In genomic region chr13:62627071-62627470, GRCm38 (mm10) we compare ENCODE assay signal across 9 mouse cellular contexts. TPM values are rescaled to one million over a fixed set of nuclear protein-coding genes. Genes with fewer than 3 reads are reported as not detected.
DNase-seq lines count a peak whose midpoint lies in the region; TF ChIP-seq lines count a peak whose summit lies in the region.
"Not testable (repeated sequence)": the region's sequence is repeated elsewhere in the genome, so short reads cannot be mapped to it uniquely, and the experiment has no call there.
"Had no signal": no experiment of that assay in that cellular context is flagged by ENCODE, and none has a peak within 500 bp of the region (broad histone marks: within the 10 kb centered on the region; RNA-seq: fewer than 3 reads in every experiment).

No protein-coding gene starts in this region.

- not testable (repeated sequence) for H3K27ac ChIP-seq in thymus, adult 2 months (ENCODE audit: control insufficient read depth, insufficient read depth, low read length)

- 23% methylated on average over 1 of the region's 1 CpGs for WGBS in large intestine, adult 2 months
- 30% methylated on average over 1 of the region's 1 CpGs for WGBS in lung, adult 2 months
- WGBS in thymus, adult 2 months: 43% methylated on average over 1 of the region's 1 CpGs

- peak; percentile 1 to 15 for DNase-seq in adrenal gland, postnatal 36 days
- peak; percentile 23 for DNase-seq in embryo, embryonic 9.5 days (ENCODE audit: extremely low spot score)
- DNase-seq in heart, postnatal 36 days: peak; percentile 4 to 16
- DNase-seq in large intestine, adult 2 months (ENCODE audit: low read depth, low spot score): peak; percentile 2
- not testable (repeated sequence) for DNase-seq in lung, adult 2 months
- DNase-seq in retina, adult 2 months (ENCODE audit: low read depth, low spot score): peak; percentile 13
- peak; percentile 30 for DNase-seq in thymus, adult 2 months

- not testable (repeated sequence) for H3K4me1 ChIP-seq in E14TG2a.4 (replicated peaks; ENCODE audit: low read depth, low read length); lung, adult 2 months (ENCODE audit: control insufficient read depth, insufficient read depth, low read length); thymus, adult 2 months (replicated peaks; ENCODE audit: control insufficient read depth, insufficient read depth, low read length)

- not testable (repeated sequence) for H3K36me3 ChIP-seq in E14TG2a.4 (ENCODE audit: insufficient read depth, low read length); thymus, adult 2 months (ENCODE audit: control insufficient read depth, insufficient read depth, low read length)

- peak; percentile 81 for TF ChIP-seq CTCF in E14TG2a.4 (conservative IDR thresholded peaks at IDR 0.05; ENCODE audit: low read length)
- peak; percentile 31 for TF ChIP-seq CTCF in lung, adult 2 months (IDR thresholded peaks at IDR 0.05; ENCODE audit: insufficient read depth, low read length)
- not testable (repeated sequence) for TF ChIP-seq CTCF in thymus, adult 2 months (IDR thresholded peaks at IDR 0.05; ENCODE audit: borderline replicate concordance, control insufficient read depth, extremely low read depth, insufficient read depth, low read length, poor library complexity)

- H3K27me3 ChIP-seq in E14TG2a.4 (ENCODE audit: insufficient read depth, low read length); thymus, adult 2 months (ENCODE audit: control insufficient read depth, insufficient read depth, low read length): not testable (repeated sequence)

- H3K9me3 ChIP-seq in E14TG2a.4 (ENCODE audit: low read length): not testable (repeated sequence)

- intact Hi-C loops in heart, postnatal 36 days (cut with DNase I): loop anchor here (2.0 to 10.0 kb wide), 3 partner anchors 58 to 230 kb away; partner anchors contain the start of gene Platr25

- not testable (repeated sequence) for H3K4me3 ChIP-seq in E14TG2a.4 (replicated peaks; ENCODE audit: low read length); lung, adult 2 months (replicated peaks; ENCODE audit: extremely low read depth, low read depth, low read length); thymus, adult 2 months (ENCODE audit: control insufficient read depth, insufficient read depth, low read length)

- not testable (repeated sequence) for TF ChIP-seq POLR2A in lung, adult 2 months (IDR thresholded peaks at IDR 0.05; ENCODE audit: borderline replicate concordance, extremely low read depth, low read depth, low read length); thymus, adult 2 months (IDR thresholded peaks at IDR 0.05; ENCODE audit: control insufficient read depth, extremely low read depth, insufficient read depth, low read length, poor library complexity)

RNA-seq across cellular contexts. Expression of gene 6720489N17Rik, which starts 3.1 kb away (rescaled TPM):
- total RNA-seq in adrenal gland, postnatal 36 days (2021): 1 to 10 TPM in 1 of 2 experiments, under 1 TPM in 1; 0.89 to 1.8 TPM
- 1 to 10 TPM in 1 of 2 experiments, under 1 TPM in 1; 0.76 to 1.6 TPM for total RNA-seq in heart, postnatal 36 days (2021)
- polyA plus RNA-seq in large intestine, adult 2 months (2012; rRNA removed): 0.19 and 0.36 TPM in 2 replicates
- polyA plus RNA-seq in lung, adult 2 months (2012; rRNA removed): 0.20 and 0.22 TPM in 2 replicates
- polyA plus RNA-seq in thymus, adult 2 months (2012; rRNA removed): 0.15 and 0.41 TPM in 2 replicates
- polyA plus RNA-seq: erythroblast, embryonic 14.5 days had no signal

RNA-seq across cellular contexts. Expression of gene Zfp934, which starts 56.1 kb away (rescaled TPM):
- total RNA-seq in adrenal gland, postnatal 36 days (2021): 1 to 10 TPM; 3.2 to 4.9 TPM
- total RNA-seq in heart, postnatal 36 days (2021): 1 to 10 TPM; 3.4 to 4.8 TPM
- 1.0 and 1.3 TPM in 2 replicates for polyA plus RNA-seq in large intestine, adult 2 months (2012; rRNA removed)
- polyA plus RNA-seq in lung, adult 2 months (2012; rRNA removed): 0.52 and 1.3 TPM in 2 replicates
- 2.3 and 2.7 TPM in 2 replicates for polyA plus RNA-seq in thymus, adult 2 months (2012; rRNA removed)
- polyA plus RNA-seq: erythroblast, embryonic 14.5 days had no signal
